Mouse (Mus musculus): ENCODE results near the gene Olfr654. TPM values are rescaled to one million over a fixed set of nuclear protein-coding genes. Genes with fewer than 3 reads are reported as not detected.
A peak's percentile ranks its signal among the peaks of the same experiment; 100 is the strongest.

The Olfr654 gene
- not detected in 2 replicates for total RNA-seq (2017)

GRCm38 (mm10) chr7:104586725-104587124 lies at the start of gene Olfr654:
Gene Olfr654 (plus strand): TSS chr7:104587025.
- ATAC-seq (replicated peaks; ENCODE audit: low read depth, poor library complexity, severe bottlenecking): no peak

GRCm38 (mm10) chr7:104549833-104550232 lies 37.0 kb upstream of the Olfr654 start, which contains the start of gene Olfr651:
Gene Olfr651 (plus strand): TSS chr7:104550133.
- no peak for ATAC-seq (replicated peaks; ENCODE audit: low read depth, poor library complexity, severe bottlenecking)

- no peak for ATAC-seq (replicated peaks; ENCODE audit: low read depth, poor library complexity, severe bottlenecking)
These were observed 34.1 kb upstream of the Olfr654 start for GRCm38 (mm10) chr7:104552700-104553099.

- no peak for ATAC-seq (replicated peaks; ENCODE audit: low read depth, poor library complexity, severe bottlenecking)
These were observed 26.2 kb upstream of the Olfr654 start, which contains the start of gene Olfr652 for GRCm38 (mm10) chr7:104560601-104561000. Gene Olfr652 (plus strand): TSS chr7:104560901.

GRCm38 (mm10) chr7:104577014-104577413 lies 9.8 kb upstream of the Olfr654 start, which contains the start of gene Olfr653:
Gene Olfr653 (plus strand): TSS chr7:104577314.
- no peak for ATAC-seq (replicated peaks; ENCODE audit: low read depth, poor library complexity, severe bottlenecking)

- no peak for ATAC-seq (replicated peaks; ENCODE audit: low read depth, poor library complexity, severe bottlenecking)
These were observed 6.0 kb upstream of the Olfr654 start for GRCm38 (mm10) chr7:104580846-104581245.

- no peak for ATAC-seq (replicated peaks; ENCODE audit: low read depth, poor library complexity, severe bottlenecking)
These were observed 5.4 kb upstream of the Olfr654 start for GRCm38 (mm10) chr7:104581429-104581828.

- ATAC-seq (replicated peaks; ENCODE audit: low read depth, poor library complexity, severe bottlenecking): no peak
These were observed 1.4 kb downstream of the Olfr654 start for GRCm38 (mm10) chr7:104588274-104588673.

- ATAC-seq (replicated peaks; ENCODE audit: low read depth, poor library complexity, severe bottlenecking): no peak
These were observed 14.9 kb downstream of the Olfr654 start, which contains the start of gene Olfr655 for GRCm38 (mm10) chr7:104601679-104602078. Gene Olfr655 (minus strand): TSS chr7:104601779.

GRCm38 (mm10) chr7:104603173-104603572 lies 16.3 kb downstream of the Olfr654 start:
- ATAC-seq (replicated peaks; ENCODE audit: low read depth, poor library complexity, severe bottlenecking): peak; percentile 96

- peak; percentile 87 for ATAC-seq (replicated peaks; ENCODE audit: low read depth, poor library complexity, severe bottlenecking)
These were observed 17.9 kb downstream of the Olfr654 start for GRCm38 (mm10) chr7:104604727-104605126.

- no peak for ATAC-seq (replicated peaks; ENCODE audit: low read depth, poor library complexity, severe bottlenecking)
These were observed 26.8 kb downstream of the Olfr654 start, which contains the start of gene Olfr656 for GRCm38 (mm10) chr7:104613655-104614054. Gene Olfr656 (plus strand): TSS chr7:104613955.

- no peak for ATAC-seq (replicated peaks; ENCODE audit: low read depth, poor library complexity, severe bottlenecking)
These were observed 37.7 kb downstream of the Olfr654 start, which contains the start of gene Olfr657 for GRCm38 (mm10) chr7:104624494-104624893. Gene Olfr657 (plus strand): TSS chr7:104624794.

Other genes with a start within 250 kb of the Olfr654 start
- 25.4 and 31.8 TPM in 2 replicates for gene Trim12c, start 233.7 kb upstream of the Olfr654 start, total RNA-seq (2017)
- gene Trim30b, start 217.1 kb upstream of the Olfr654 start, total RNA-seq (2017): 0.53 and 1.6 TPM in 2 replicates
- 0.27 and 1.5 TPM in 2 replicates for gene Trim30c, start 186.2 kb upstream of the Olfr654 start, total RNA-seq (2017)
- gene Trim30a, start 121.8 kb upstream of the Olfr654 start, total RNA-seq (2017): 35.5 and 36.2 TPM in 2 replicates
- 12.2 and 12.4 TPM in 2 replicates for gene Trim30d, start 79.2 kb upstream of the Olfr654 start, total RNA-seq (2017)
- gene Olfr651, start 36.9 kb upstream of the Olfr654 start, total RNA-seq (2017): not detected in 2 replicates
- gene Olfr652, start 26.1 kb upstream of the Olfr654 start, total RNA-seq (2017): not detected in 2 replicates
- gene Olfr653, start 9.7 kb upstream of the Olfr654 start, total RNA-seq (2017): not detected in 2 replicates
- not detected in 2 replicates for gene Olfr655, start 14.8 kb downstream of the Olfr654 start, total RNA-seq (2017)
- gene Olfr656, start 26.9 kb downstream of the Olfr654 start, total RNA-seq (2017): not detected in 2 replicates
- gene Olfr657, start 37.8 kb downstream of the Olfr654 start, total RNA-seq (2017): not detected in 2 replicates
- 0.18 and 0.39 TPM in 2 replicates for gene Olfr658, start 60.3 kb downstream of the Olfr654 start, total RNA-seq (2017)
- not detected in 2 replicates for gene Olfr659, start 79.7 kb downstream of the Olfr654 start, total RNA-seq (2017)
- gene Olfr661, start 99.5 kb downstream of the Olfr654 start, total RNA-seq (2017): not detected in 2 replicates
- gene Usp17le, start 190.4 kb downstream of the Olfr654 start, total RNA-seq (2017): not detected in 2 replicates

All from common myeloid progenitor, adult 5-6 weeks (primary cell).